In the genomic region with DNA sequence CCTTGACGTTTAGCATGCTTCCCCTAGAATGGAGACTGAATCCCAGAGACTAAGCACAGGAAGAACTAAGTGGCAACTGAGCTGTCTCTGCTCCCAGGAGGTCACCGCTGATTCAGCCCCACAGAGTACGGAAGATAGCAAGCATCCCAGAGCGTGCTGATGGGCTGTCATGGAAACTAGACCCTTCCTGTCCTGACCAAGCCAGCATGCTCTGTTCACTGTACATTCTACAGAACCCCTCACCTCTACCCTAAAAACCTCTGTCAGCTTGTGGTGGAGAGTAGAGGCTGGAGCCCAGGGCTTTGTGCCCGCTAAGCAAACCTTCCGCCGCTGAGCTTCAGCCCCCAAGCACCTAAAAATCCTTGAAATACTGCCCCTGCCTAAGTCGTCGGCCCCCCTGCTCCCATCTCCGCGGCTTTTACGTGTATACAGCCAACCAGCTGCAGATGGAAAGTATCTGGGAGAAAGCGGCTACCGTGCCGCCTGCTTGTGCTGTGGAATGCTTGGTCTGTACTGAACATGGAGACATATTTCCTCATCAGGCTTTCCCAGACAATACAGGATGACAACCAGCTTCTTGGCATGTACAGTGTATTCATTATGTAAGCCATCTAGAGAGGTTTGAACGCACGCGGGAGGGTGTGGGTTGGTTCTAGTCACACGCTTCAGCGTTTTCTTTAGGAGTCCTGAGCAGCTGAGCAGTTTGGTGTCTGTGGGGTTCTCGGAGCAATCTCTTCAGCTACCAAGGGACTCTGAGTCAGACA, we compare ENCODE assay signal across 11 mouse cellular contexts.
DNase-seq lines count a peak whose midpoint lies in the region; ATAC-seq lines count a peak whose summit lies in the region.
"Had no signal": no experiment of that assay in that cellular context is flagged by ENCODE, and none has a peak within 500 bp of the region (broad histone marks: within the 10 kb centered on the region; RNA-seq: fewer than 3 reads in every experiment).

No protein-coding gene starts in this region.

- H3K4me1 ChIP-seq in embryonic facial prominence, embryonic 13.5 days: peaks cover 8% of the 10 kb centered on the region; the same call in 1 of the 2 replicates

- H3K4me2 ChIP-seq in embryonic facial prominence, embryonic 13.5 days: peak overlapping the region; percentile 44
- H3K4me2 ChIP-seq: hindbrain, embryonic 15.5 days had no signal

- 0 out of 2 replicates have a peak, but pooled peaks have one; percentile 37 for ATAC-seq in embryonic facial prominence, embryonic 13.5 days (ENCODE audit: insufficient number of reproducible peaks, insufficient read depth, low FRiP score, low TSS enrichment, low read depth)
- ATAC-seq in erythroblast, adult 5-6 weeks (replicated peaks; ENCODE audit: low FRiP score, poor library complexity, severe bottlenecking): no peak
- ATAC-seq in CD4-positive, CD25-positive, alpha-beta regulatory T cell, adult 4 months: no peak

- intact Hi-C loops in left cerebral cortex, postnatal 4 days (cut with DNase I): no loop called here

- no peaks in the 10 kb centered on the region for H3K27me3 ChIP-seq in embryonic facial prominence, embryonic 13.5 days
- H3K27me3 ChIP-seq: hindbrain, embryonic 15.5 days had no signal

- DNase-seq in left cerebral cortex, adult 11 months (ENCODE audit: low spot score): peak; percentile 51
- DNase-seq in left cerebral cortex, postnatal 4 days: no peak
- DNase-seq in layer of hippocampus, postnatal 36 days: peak; percentile 30 to 44
- peak; percentile 32 for DNase-seq in right cerebral cortex, postnatal 14 days
- DNase-seq in ovary, postnatal 14 days (ENCODE audit: low spot score): no peak
- DNase-seq: gastrocnemius, postnatal 14 days; spleen, adult 18-20 months had no signal

- no peak overlapping the region for H3K4me3 ChIP-seq in embryonic facial prominence, embryonic 13.5 days
- H3K4me3 ChIP-seq: hindbrain, embryonic 15.5 days had no signal

- no peak overlapping the region for H3K27ac ChIP-seq in embryonic facial prominence, embryonic 13.5 days
- H3K27ac ChIP-seq: hindbrain, embryonic 15.5 days had no signal

- no peaks in the 10 kb centered on the region for H3K9me3 ChIP-seq in embryonic facial prominence, embryonic 13.5 days
- H3K9me3 ChIP-seq: hindbrain, embryonic 15.5 days had no signal

- H3K36me3 ChIP-seq in embryonic facial prominence, embryonic 13.5 days: no peaks in the 10 kb centered on the region
- H3K36me3 ChIP-seq: hindbrain, embryonic 15.5 days had no signal

- no peak overlapping the region for H3K9ac ChIP-seq in embryonic facial prominence, embryonic 13.5 days
- H3K9ac ChIP-seq: hindbrain, embryonic 15.5 days had no signal

- WGBS in embryonic facial prominence, embryonic 13.5 days: 61% methylated on average over 21 of the region's 21 CpGs

Comparison
In these comparisons a context has a peak if more than half of its experiments do, and no peak if none do; other contexts are left out.
1. DNase-seq: peak in left cerebral cortex, adult 11 months (single experiment), layer of hippocampus, postnatal 36 days (2 of 2) and right cerebral cortex, postnatal 14 days (single experiment); none in left cerebral cortex, postnatal 4 days (single experiment) and ovary, postnatal 14 days (single experiment).